Mouse (Mus musculus) forebrain, postnatal 0 days (tissue): Measurements from ENCODE around the gene Atp5b. TPM values are rescaled to one million over a fixed set of nuclear protein-coding genes. Genes with fewer than 3 reads are reported as not detected.
"Not testable (repeated sequence)": the region's sequence is repeated elsewhere in the genome, so short reads cannot be mapped to it uniquely, and the experiment has no call there.

Source experiments
- ATAC-seq: fragments of 200-750 bp; cut with Nextera tagmentation; 2 replicates; pipeline ENCODE4 v1.8.0; 2017; ENCODE audit warnings: mild to moderate bottlenecking, moderate library complexity
- DNase-seq: peaks from one replicate; pipeline ENCODE4 v3.0.0-alpha.2; 2015
- H3K27ac ChIP-seq: fragments of 300-500 bp; sonication (generic); 2 replicates; pipeline ENCODE4 v1.5.1; 2014; ENCODE audit warnings: low read depth, mild to moderate bottlenecking, antibody characterized with exemption, low read length, moderate library complexity, mixed read lengths
- H3K27me3 ChIP-seq: fragments of 300-500 bp; sonication (generic); 2 replicates; pipeline ENCODE4 v1.6.1; 2014; ENCODE audit warnings: mild to moderate bottlenecking, low read length, mixed read lengths; ENCODE audit not compliant: insufficient read depth
- H3K36me3 ChIP-seq: fragments of 300-500 bp; sonication (generic); 2 replicates; pipeline ENCODE4 v1.6.1; 2014; ENCODE audit warnings: mild to moderate bottlenecking, moderate library complexity; ENCODE audit not compliant: insufficient read depth
- H3K4me1 ChIP-seq: fragments of 300-500 bp; sonication (generic); 2 replicates; pipeline ENCODE4 v1.6.1; 2014; ENCODE audit warnings: antibody characterized with exemption; ENCODE audit not compliant: insufficient read depth
- H3K4me2 ChIP-seq: fragments of 300-500 bp; sonication (generic); 2 replicates; pipeline ENCODE4 v1.6.1; 2014; ENCODE audit warnings: low read depth, mild to moderate bottlenecking, moderate library complexity
- H3K4me3 ChIP-seq: fragments of 300-500 bp; sonication (generic); 2 replicates; pipeline ENCODE4 v1.5.1; 2014; ENCODE audit warnings: low read depth, low read length, mixed read lengths
- H3K9ac ChIP-seq: fragments of 300-500 bp; sonication (generic); 2 replicates; pipeline ENCODE4 v1.6.1; 2014; ENCODE audit warnings: mild to moderate bottlenecking
- H3K9me3 ChIP-seq: fragments of 300-500 bp; sonication (generic); 2 replicates; pipeline ENCODE4 v1.6.1; 2016; ENCODE audit warnings: low read length
- CTCF ChIP-seq: sonication (generic); IDR thresholded peaks from 2 replicates; pipeline ENCODE4 v1.5.1; 2016; ENCODE audit warnings: antibody characterized with exemption, control low read depth, low read depth
- WGBS: fragments of 180-500 bp; shearing (Covaris S2); extraction: QIAGEN DNeasy Blood & Tissue Kit; methylation state at CpG from one replicate; pipeline ENCODE4 v1.1.7; 2014; 5-methylcytosine and 5-hydroxymethylcytosine counted together
- polyA plus RNA-seq: library from polyadenylated mRNA; unstranded; fragments of >200 nt; fragmentation: Nextera tagmentation; extraction: Ambion mirVana; gene quantifications from 2 replicates; pipeline ENCODE4 v1.2.1, GENCODE M21; 2015
- total RNA-seq: library from RNA; depleted of rRNA; stranded (reverse); fragments of >200 nt; gene quantifications from 2 replicates; pipeline ENCODE4 v1.2.3, GENCODE M21; 2014

Gene Atp5b
- total and polyA plus RNA-seq, 2 experiments from 2014 or later = 2,164 to 2,914 TPM

- DNase-seq (no peak), ATAC-seq (no peak)
- Histone ChIP-seq H3K27ac (no peak overlapping the region), H3K9me3 (no peaks in the 10 kb centered on the region), H3K9ac (no peak overlapping the region), H3K27me3 (no peaks in the 10 kb centered on the region), H3K4me1 (peaks cover 6% of the 10 kb centered on the region; the same call in 1 of the 2 replicates), H3K36me3 (peaks cover 65% of the 10 kb centered on the region), H3K4me2 (no peak overlapping the region), H3K4me3 (no peak overlapping the region)
- TF ChIP-seq CTCF = no peak
- 92% methylated on average over 3 of the region's 3 CpGs for WGBS
Observed at GRCm38 (mm10) chr10:128042466-128042865, 40.6 kb upstream of the Atp5b start.

GRCm38 (mm10) chr10:128043041-128043835, 39.8 kb upstream of the Atp5b start:
- no peak for ATAC-seq
- Histone ChIP-seq H3K9ac (no peak overlapping the region), H3K27ac (no peak overlapping the region), H3K36me3 (peaks cover 72% of the 10 kb centered on the region), H3K4me3 (no peak overlapping the region), H3K4me2 (no peak overlapping the region), H3K4me1 (0 out of 2 replicates have a peak, but pooled peaks cover 3% of the 10 kb centered on the region), H3K27me3 (no peaks in the 10 kb centered on the region), H3K9me3 (no peaks in the 10 kb centered on the region)
- no peak for TF ChIP-seq CTCF
- DNase-seq = no peak
- 73% methylated on average over 3 of the region's 3 CpGs for WGBS

GRCm38 (mm10) chr10:128048157-128048556, 34.9 kb upstream of the Atp5b start:
- Histone ChIP-seq H3K9me3 (no peaks in the 10 kb centered on the region), H3K4me1 (no peaks in the 10 kb centered on the region), H3K9ac (no peak overlapping the region), H3K27me3 (no peaks in the 10 kb centered on the region), H3K4me2 (no peak overlapping the region), H3K27ac (no peak overlapping the region), H3K4me3 (no peak overlapping the region), H3K36me3 (peaks cover 62% of the 10 kb centered on the region)
- no peak for TF ChIP-seq CTCF
- ATAC-seq (no peak), DNase-seq (no peak)
- WGBS = 74% methylated on average over 8 of the region's 8 CpGs

GRCm38 (mm10) chr10:128049741-128050140, 33.3 kb upstream of the Atp5b start:
- Histone ChIP-seq H3K9ac (no peak overlapping the region), H3K36me3 (peaks cover 48% of the 10 kb centered on the region), H3K4me3 (no peak overlapping the region), H3K27me3 (no peaks in the 10 kb centered on the region), H3K4me2 (no peak overlapping the region), H3K27ac (no peak overlapping the region), H3K9me3 (no peaks in the 10 kb centered on the region), H3K4me1 (no peaks in the 10 kb centered on the region)
- TF ChIP-seq CTCF = no peak
- no peak for ATAC-seq
- no peak for DNase-seq
- WGBS = 100% methylated on average over 2 of the region's 2 CpGs

GRCm38 (mm10) chr10:128050355-128050754, 32.7 kb upstream of the Atp5b start:
- ATAC-seq (no peak), DNase-seq (no peak)
- Histone ChIP-seq H3K27me3 (no peaks in the 10 kb centered on the region), H3K9me3 (no peaks in the 10 kb centered on the region), H3K9ac (no peak overlapping the region), H3K4me3 (no peak overlapping the region), H3K36me3 (peaks cover 43% of the 10 kb centered on the region), H3K27ac (no peak overlapping the region), H3K4me2 (no peak overlapping the region), H3K4me1 (no peaks in the 10 kb centered on the region)
- TF ChIP-seq CTCF = no peak
- WGBS = 85% methylated on average over 2 of the region's 2 CpGs

GRCm38 (mm10) chr10:128051589-128051988, 31.5 kb upstream of the Atp5b start:
- no peaks in the 10 kb centered on the region for H3K9me3 ChIP-seq
- H3K4me3 ChIP-seq = no peak overlapping the region
- WGBS = 96% methylated on average over 5 of the region's 5 CpGs
- no peak for DNase-seq
- ATAC-seq = no peak
- no peak overlapping the region for H3K4me2 ChIP-seq
- no peak overlapping the region for H3K9ac ChIP-seq
- no peaks in the 10 kb centered on the region for H3K27me3 ChIP-seq
- no peaks in the 10 kb centered on the region for H3K4me1 ChIP-seq
- TF ChIP-seq CTCF = no peak
- no peak overlapping the region for H3K27ac ChIP-seq
- peaks cover 31% of the 10 kb centered on the region for H3K36me3 ChIP-seq

- WGBS = 97% methylated on average over 1 of the region's 2 CpGs
- ATAC-seq, H3K27ac ChIP-seq, H3K4me1 ChIP-seq, H3K4me2 ChIP-seq, H3K27me3 ChIP-seq, DNase-seq, H3K4me3 ChIP-seq, H3K9me3 ChIP-seq, H3K9ac ChIP-seq: not testable (repeated sequence)
- H3K36me3 ChIP-seq = peaks cover 27% of the 10 kb centered on the region
Observed at GRCm38 (mm10) chr10:128052136-128052535, 30.9 kb upstream of the Atp5b start.
